ENCODE assay signal across 1 mouse cellular context in the genomic region with DNA sequence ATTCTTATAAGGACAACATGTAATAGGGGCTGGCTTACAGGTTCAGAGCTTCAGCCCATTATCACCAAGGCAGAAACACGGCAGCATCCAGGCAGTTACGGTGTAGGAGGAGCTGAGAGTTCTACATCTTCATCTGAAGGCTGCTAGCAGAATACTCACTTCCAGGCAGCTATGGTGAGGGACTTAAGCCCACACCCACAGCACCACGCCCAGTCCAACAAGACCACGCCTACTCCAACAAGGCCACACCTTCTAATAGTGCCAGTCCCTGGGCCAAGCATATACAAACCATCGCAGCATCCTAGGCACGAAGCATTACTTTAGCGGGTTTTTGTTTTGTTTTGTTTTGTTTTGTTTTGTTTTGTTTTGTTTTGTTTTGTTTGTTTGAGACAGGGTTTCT. TPM values are rescaled to one million over a fixed set of nuclear protein-coding genes. Genes with fewer than 3 reads are reported as not detected.
"Had no signal": no experiment of that assay in that cellular context is flagged by ENCODE, and none has a peak within 500 bp of the region (broad histone marks: within the 10 kb centered on the region; RNA-seq: fewer than 3 reads in every experiment).

No protein-coding gene starts in this region.

RNA-seq across cellular contexts. Expression of gene Il34, which starts 19.2 kb away (rescaled TPM):
- polyA plus RNA-seq: neural tube, embryonic 11.5 days had no signal
